Mouse (Mus musculus) heart, embryonic 14.5 days (tissue): ENCODE results near the gene Pard3b. TPM values are rescaled to one million over a fixed set of nuclear protein-coding genes. Genes with fewer than 3 reads are reported as not detected.

ENCODE experiments used
- ATAC-seq: fragments of 200-750 bp; cut with Nextera tagmentation; 2 replicates; pipeline ENCODE4 v1.8.0; 2017; ENCODE audit warnings: low read depth, moderate TSS enrichment; ENCODE audit not compliant: insufficient number of reproducible peaks, insufficient read depth, low FRiP score
- H3K27ac ChIP-seq, 2 experiments: fragments of 200-500 bp in 1 of 2; fragments of 300-500 bp in 1 of 2; sonication (generic) in 1 of 2; replicated peaks in 1 of 2; 2 replicates each; pipeline ENCODE4 v1.5.1; 2012 to 2014; ENCODE audit warnings: low read depth in 2 of 2, low read length in 2 of 2, control low read depth in 1 of 2, mild to moderate bottlenecking in 1 of 2, mixed read lengths in 1 of 2; ENCODE audit not compliant: control insufficient read depth in 1 of 2, insufficient read depth in 1 of 2
- H3K27me3 ChIP-seq: fragments of 300-500 bp; sonication (generic); 2 replicates; pipeline ENCODE4 v1.6.1; 2014; ENCODE audit warnings: mild to moderate bottlenecking, low read length, control low read depth; ENCODE audit not compliant: control insufficient read depth, insufficient read depth
- H3K36me3 ChIP-seq: fragments of 300-500 bp; sonication (generic); 2 replicates; pipeline ENCODE4 v1.6.1; 2014; ENCODE audit warnings: mild to moderate bottlenecking, control low read depth, low read length, mixed read lengths; ENCODE audit not compliant: control insufficient read depth, insufficient read depth
- H3K4me1 ChIP-seq, 2 experiments: fragments of 200-500 bp in 1 of 2; fragments of 300-500 bp in 1 of 2; sonication (generic) in 1 of 2; 2 replicates each; pipeline ENCODE4 v1.6.1; 2012 to 2014; ENCODE audit warnings: low read length in 2 of 2, control low read depth in 1 of 2, mixed read lengths in 1 of 2; ENCODE audit not compliant: control insufficient read depth in 2 of 2, insufficient read depth in 2 of 2
- H3K4me2 ChIP-seq: fragments of 300-500 bp; sonication (generic); 2 replicates; pipeline ENCODE4 v1.6.1; 2014; ENCODE audit warnings: mild to moderate bottlenecking, low read length
- H3K4me3 ChIP-seq, 2 experiments: fragments of 200-500 bp in 1 of 2; fragments of 300-500 bp in 1 of 2; sonication (generic) in 1 of 2; 2 replicates each; pipeline ENCODE4 v1.5.1; 2012 to 2014; ENCODE audit warnings: low read length in 2 of 2, mild to moderate bottlenecking in 2 of 2, control low read depth in 1 of 2, low read depth in 1 of 2, moderate library complexity in 1 of 2; ENCODE audit not compliant: control insufficient read depth in 1 of 2, insufficient read depth in 1 of 2
- H3K9ac ChIP-seq: fragments of 300-500 bp; sonication (generic); 2 replicates; pipeline ENCODE4 v1.6.1; 2014; ENCODE audit warnings: mild to moderate bottlenecking, low read length
- H3K9me3 ChIP-seq: fragments of 300-500 bp; sonication (generic); 2 replicates; pipeline ENCODE4 v1.6.1; 2016; ENCODE audit warnings: low read length, control low read depth; ENCODE audit not compliant: control insufficient read depth
- WGBS: fragments of 180-500 bp; shearing (Covaris S2); extraction: QIAGEN DNeasy Blood & Tissue Kit; methylation state at CpG from one replicate; pipeline ENCODE4 v1.1.7; 2014; 5-methylcytosine and 5-hydroxymethylcytosine counted together
- polyA plus RNA-seq: library from polyadenylated mRNA; unstranded; fragments of >200 nt; fragmentation: Nextera tagmentation; extraction: Ambion mirVana; gene quantifications from 2 replicates; pipeline ENCODE4 v1.2.1, GENCODE M21; 2014

The Pard3b gene
- polyA plus RNA-seq, 1 experiment from 2014 or later, result 17.1 TPM

DNA sequence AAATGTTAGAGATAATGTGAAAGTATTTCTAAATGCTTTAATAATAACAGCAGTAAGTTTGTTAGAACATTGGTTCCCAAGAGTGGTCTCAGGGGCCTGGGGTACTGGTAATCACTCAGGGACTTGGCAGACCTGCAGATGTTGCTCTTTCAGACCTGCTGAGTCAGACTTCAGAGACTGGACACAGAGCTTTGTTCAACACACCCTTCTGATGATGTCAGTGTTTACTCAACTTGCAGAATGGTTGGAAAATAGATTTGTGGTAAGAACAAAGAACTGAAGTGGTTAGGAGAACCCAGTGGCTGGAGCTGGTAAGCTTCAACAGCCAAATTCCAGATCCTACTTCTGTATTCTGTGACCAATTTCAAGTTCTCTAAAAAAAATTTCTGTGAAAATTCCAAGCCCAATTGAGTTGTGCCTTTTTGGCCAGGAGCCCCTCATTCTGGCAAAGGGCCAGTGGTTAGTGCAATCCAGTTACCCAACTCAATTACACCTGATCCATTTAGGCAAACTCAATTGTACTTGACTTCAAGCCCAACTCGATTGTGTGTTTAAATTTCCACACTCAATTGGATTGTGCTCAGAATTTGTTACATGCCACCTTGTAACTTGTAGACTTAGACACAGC lies 536.5 kb downstream of the Pard3b start:
- no peak overlapping the region for H3K4me3 ChIP-seq
- no peak overlapping the region for H3K4me2 ChIP-seq
- no peaks in the 10 kb centered on the region for H3K27me3 ChIP-seq
- H3K27ac ChIP-seq, result no peak overlapping the region
- H3K36me3 ChIP-seq, result no peaks in the 10 kb centered on the region
- no peaks in the 10 kb centered on the region for H3K4me1 ChIP-seq
- no peak for ATAC-seq
- H3K9me3 ChIP-seq, result no peaks in the 10 kb centered on the region
- 79% methylated on average over 1 of the region's 1 CpGs for WGBS
- H3K9ac ChIP-seq, result no peak overlapping the region

GRCm38 (mm10) chr1:62181638-62182037 lies 543.0 kb downstream of the Pard3b start:
- peak; percentile 47; the same call in 1 of the 2 replicates for ATAC-seq
- Histone ChIP-seq H3K27me3 (no peaks in the 10 kb centered on the region), H3K9me3 (no peaks in the 10 kb centered on the region), H3K4me2 (no peak overlapping the region), H3K4me3 (no peak overlapping the region), H3K9ac (no peak overlapping the region), H3K4me1 (peaks cover 5 to 8% of the 10 kb centered on the region in 2 experiments), H3K36me3 (no peaks in the 10 kb centered on the region), H3K27ac (no peak overlapping the region)
- WGBS, result 12% methylated on average over 5 of the region's 5 CpGs

DNA sequence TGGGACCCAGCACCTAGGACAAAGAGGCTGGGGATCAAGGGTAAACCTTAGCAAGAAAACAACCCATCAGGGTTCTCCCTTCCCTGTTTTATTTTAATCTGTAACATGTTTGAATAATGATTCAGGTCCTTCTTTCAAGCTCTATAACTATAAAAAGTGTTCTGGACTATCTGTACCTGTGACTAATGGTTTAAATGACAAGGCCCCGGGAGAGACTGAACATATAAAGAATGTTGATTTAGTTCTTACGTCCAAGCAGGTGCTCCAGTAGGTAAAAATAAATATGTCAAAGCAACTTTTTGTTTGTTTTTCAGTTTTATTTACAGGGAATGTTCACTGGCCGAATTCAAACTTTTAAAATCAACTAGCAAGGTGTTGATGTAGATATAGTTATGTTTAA lies 544.0 kb downstream of the Pard3b start:
- ATAC-seq, result no peak
- Histone ChIP-seq H3K27me3 (no peaks in the 10 kb centered on the region), H3K9ac (no peak overlapping the region), H3K27ac (no peak overlapping the region), H3K4me3 (no peak overlapping the region), H3K9me3 (no peaks in the 10 kb centered on the region), H3K4me1 (peaks cover 5 to 8% of the 10 kb centered on the region in 2 experiments), H3K4me2 (no peak overlapping the region), H3K36me3 (no peaks in the 10 kb centered on the region)
- WGBS, result 79% methylated on average over 3 of the region's 3 CpGs

- no peak overlapping the region for H3K27ac ChIP-seq
- no peaks in the 10 kb centered on the region for H3K9me3 ChIP-seq
- H3K36me3 ChIP-seq, result no peaks in the 10 kb centered on the region
- H3K27me3 ChIP-seq, result no peaks in the 10 kb centered on the region
- H3K4me3 ChIP-seq, result no peak overlapping the region
- H3K9ac ChIP-seq, result no peak overlapping the region
- ATAC-seq, result no peak
- H3K4me2 ChIP-seq, result no peak overlapping the region
- WGBS, result 77% methylated on average over 1 of the region's 1 CpGs
- H3K4me1 ChIP-seq, result no peaks in the 10 kb centered on the region
Observed at GRCm38 (mm10) chr1:62190786-62191185, 552.2 kb downstream of the Pard3b start.

- H3K4me2 ChIP-seq, result no peak overlapping the region
- ATAC-seq, result no peak
- no peaks in the 10 kb centered on the region; a peak in 1 of 4 replicates for H3K4me1 ChIP-seq
- H3K9ac ChIP-seq, result no peak overlapping the region
- WGBS, result 78% methylated on average over 8 of the region's 8 CpGs
- H3K27ac ChIP-seq, result no peak overlapping the region
- H3K4me3 ChIP-seq, result no peak overlapping the region
- no peaks in the 10 kb centered on the region for H3K9me3 ChIP-seq
- H3K36me3 ChIP-seq, result no peaks in the 10 kb centered on the region
- no peaks in the 10 kb centered on the region for H3K27me3 ChIP-seq
Observed at GRCm38 (mm10) chr1:62197515-62197914, 558.9 kb downstream of the Pard3b start.

DNA sequence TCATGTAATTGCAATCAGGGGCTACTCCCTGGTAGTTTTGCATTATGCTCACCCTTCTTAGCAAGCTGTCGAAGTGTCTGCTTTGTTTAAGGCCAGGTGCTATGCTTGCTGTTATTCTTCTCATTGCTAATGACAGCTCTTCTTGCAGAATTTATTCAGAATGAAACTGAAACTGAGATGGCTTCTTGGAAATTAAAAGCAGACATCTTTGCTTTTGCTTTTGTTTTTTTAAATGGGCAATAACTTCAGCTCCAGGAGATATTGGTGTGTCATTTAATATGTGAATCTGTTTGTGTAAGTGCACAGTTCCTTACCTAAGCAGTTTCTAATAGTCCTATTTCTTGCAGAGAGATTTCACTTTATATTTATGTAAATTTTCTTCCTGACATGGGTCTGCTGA lies 562.3 kb downstream of the Pard3b start:
- Histone ChIP-seq H3K9me3 (no peaks in the 10 kb centered on the region), H3K27me3 (no peaks in the 10 kb centered on the region)

DNA sequence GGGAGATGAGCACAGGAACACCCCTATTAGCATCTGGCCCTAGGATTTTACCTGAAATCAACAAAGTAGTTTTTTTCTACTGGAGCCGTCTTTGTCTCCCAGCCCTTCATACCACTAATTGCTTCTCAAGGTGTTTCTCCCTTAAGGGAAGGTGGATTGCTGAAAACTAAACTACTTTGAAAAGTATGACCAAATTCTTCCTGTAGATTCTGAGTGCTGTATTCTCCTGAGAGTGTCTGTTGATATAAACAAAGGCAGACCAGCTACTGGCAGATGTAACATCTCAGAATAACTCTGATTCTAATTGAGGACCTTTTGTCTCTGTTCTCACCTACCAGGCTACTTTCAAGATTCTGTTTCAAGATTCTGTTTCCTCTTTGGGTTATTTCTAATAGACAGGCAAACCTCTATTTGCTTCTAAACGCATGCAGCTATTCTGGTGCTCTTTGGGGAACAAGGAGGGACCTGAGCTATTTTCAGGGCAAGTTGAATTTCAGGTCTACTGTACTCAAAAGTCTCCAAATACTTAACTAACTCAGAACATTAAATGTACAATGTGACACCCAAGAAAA lies 563.1 kb downstream of the Pard3b start:
- no peak overlapping the region for H3K4me2 ChIP-seq
- no peak for ATAC-seq
- no peak overlapping the region for H3K9ac ChIP-seq
- H3K4me3 ChIP-seq, result no peak overlapping the region
- H3K36me3 ChIP-seq, result no peaks in the 10 kb centered on the region
- 48% methylated on average over 2 of the region's 2 CpGs for WGBS
- H3K27ac ChIP-seq, result no peak overlapping the region
- H3K9me3 ChIP-seq, result no peaks in the 10 kb centered on the region
- H3K27me3 ChIP-seq, result no peaks in the 10 kb centered on the region
- peaks cover 2 to 3% of the 10 kb centered on the region in 2 experiments; a peak in 3 of 4 replicates for H3K4me1 ChIP-seq

More for the DNA sequence above, 562.3 kb downstream of the Pard3b start:
- Histone ChIP-seq H3K27ac (no peak overlapping the region), H3K4me1 (peaks cover 0 to 2% of the 10 kb centered on the region in 2 experiments; a peak in 2 of 4 replicates), H3K9ac (no peak overlapping the region), H3K36me3 (no peaks in the 10 kb centered on the region), H3K4me3 (no peak overlapping the region), H3K4me2 (no peak overlapping the region)
- no peak for ATAC-seq
- WGBS, result 90% methylated on average over 1 of the region's 1 CpGs

- Histone ChIP-seq H3K4me3 (no peak overlapping the region), H3K4me1 (no peaks in the 10 kb centered on the region), H3K9ac (no peak overlapping the region), H3K36me3 (no peaks in the 10 kb centered on the region), H3K27me3 (no peaks in the 10 kb centered on the region), H3K9me3 (no peaks in the 10 kb centered on the region), H3K27ac (no peak overlapping the region), H3K4me2 (no peak overlapping the region)
- WGBS, result 100% methylated on average over 2 of the region's 2 CpGs
- ATAC-seq, result no peak
Observed at GRCm38 (mm10) chr1:62213285-62213684, 574.7 kb downstream of the Pard3b start.
